11 mouse cellular contexts compared by ENCODE assay signal in the genomic region with DNA sequence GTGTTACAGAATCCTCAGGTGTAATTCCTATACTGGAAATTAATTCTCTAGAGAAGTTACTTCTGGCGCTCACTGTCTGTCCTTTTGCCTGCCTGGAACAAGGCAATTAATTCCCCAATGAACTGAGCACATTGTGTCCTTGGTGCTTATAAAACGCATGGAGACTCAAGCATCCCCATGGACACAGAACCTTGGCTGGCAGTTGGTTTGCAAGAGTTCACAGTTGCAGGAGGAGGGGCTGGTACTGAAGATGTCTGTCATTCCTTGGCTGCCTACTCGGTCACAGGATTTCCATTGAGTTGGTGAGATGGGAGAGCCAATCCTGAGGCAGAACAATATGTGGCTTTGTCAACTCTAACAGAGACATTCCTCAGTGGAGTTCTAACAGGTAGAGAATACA. TPM values are rescaled to one million over a fixed set of nuclear protein-coding genes. Genes with fewer than 3 reads are reported as not detected.
A peak's percentile ranks its signal among the peaks of the same experiment; 100 is the strongest.
DNase-seq lines count a peak whose midpoint lies in the region; ATAC-seq and TF ChIP-seq lines count a peak whose summit lies in the region.
"Had no signal": no experiment of that assay in that cellular context is flagged by ENCODE, and none has a peak within 500 bp of the region (broad histone marks: within the 10 kb centered on the region; RNA-seq: fewer than 3 reads in every experiment).

No protein-coding gene starts in this region.

- H3K4me1 ChIP-seq in lung, postnatal 0 days (ENCODE audit: insufficient read depth, low read depth, low read length) = no peaks in the 10 kb centered on the region
- H3K4me1 ChIP-seq in midbrain, embryonic 10.5 days = no peaks in the 10 kb centered on the region
- H3K4me1 ChIP-seq: midbrain, embryonic 13.5 days; stomach, embryonic 15.5 days had no signal

- no peak for ATAC-seq in lung, postnatal 0 days
- ATAC-seq in megakaryocyte progenitor cell, adult 5-6 weeks (replicated peaks; ENCODE audit: poor library complexity) = no peak
- ATAC-seq: midbrain, embryonic 13.5 days had no signal

- TF ChIP-seq CTCF in lung, postnatal 0 days (IDR thresholded peaks at IDR 0.05) = no peak
- no peak for TF ChIP-seq CTCF in brain, embryonic 14.5 days (IDR thresholded peaks at IDR 0.05; ENCODE audit: borderline replicate concordance, extremely low read depth, insufficient read depth, insufficient read length)

- H3K27ac ChIP-seq in lung, postnatal 0 days (ENCODE audit: low read length) = no peak overlapping the region
- H3K27ac ChIP-seq in midbrain, embryonic 10.5 days (replicated peaks) = no peak overlapping the region
- H3K27ac ChIP-seq: midbrain, embryonic 13.5 days; stomach, embryonic 15.5 days had no signal

- no peak overlapping the region for H3K4me2 ChIP-seq in lung, postnatal 0 days (replicated peaks; ENCODE audit: low read depth, low read length)
- H3K4me2 ChIP-seq: midbrain, embryonic 13.5 days; stomach, embryonic 15.5 days had no signal

- DNase-seq in heart, adult 9 months (ENCODE audit: low spot score in 2 of 2) = peak; percentile 54 to 60
- no peak for DNase-seq in heart, adult 8-10 months (ENCODE audit: low spot score)
- DNase-seq in lung, postnatal 10 days = peak; percentile 18
- no peak for DNase-seq in lung, postnatal 0 days (ENCODE audit: low spot score)
- DNase-seq in brain, embryonic 14.5 days (ENCODE audit: low read depth) = peak; percentile 53
- DNase-seq in lung, postnatal 25 days (ENCODE audit: low spot score) = peak; percentile 28
- DNase-seq in midbrain, embryonic 10.5 days (ENCODE audit: low spot score) = no peak
- DNase-seq: liver had no signal

- H3K9ac ChIP-seq in lung, postnatal 0 days (replicated peaks; ENCODE audit: low read depth) = no peak overlapping the region
- H3K9ac ChIP-seq: midbrain, embryonic 13.5 days; stomach, embryonic 15.5 days had no signal

- no peak for TF ChIP-seq EP300 in lung, postnatal 0 days (IDR thresholded peaks at IDR 0.05)

- no peak for TF ChIP-seq POLR2A in brain, embryonic 14.5 days (IDR thresholded peaks at IDR 0.05; ENCODE audit: borderline replicate concordance, extremely low read depth, insufficient read depth, insufficient read length, poor library complexity, severe bottlenecking)

- no peaks in the 10 kb centered on the region for H3K36me3 ChIP-seq in lung, postnatal 0 days (ENCODE audit: insufficient read depth, low read length)
- H3K36me3 ChIP-seq in midbrain, embryonic 10.5 days = peaks cover 22% of the 10 kb centered on the region
- H3K36me3 ChIP-seq: midbrain, embryonic 13.5 days; stomach, embryonic 15.5 days had no signal

- H3K9me3 ChIP-seq in lung, postnatal 0 days (ENCODE audit: low read length) = no peaks in the 10 kb centered on the region
- no peaks in the 10 kb centered on the region for H3K9me3 ChIP-seq in midbrain, embryonic 10.5 days (replicated peaks)
- H3K9me3 ChIP-seq: midbrain, embryonic 13.5 days; stomach, embryonic 15.5 days had no signal

- no peaks in the 10 kb centered on the region for H3K27me3 ChIP-seq in lung, postnatal 0 days (replicated peaks; ENCODE audit: insufficient read depth, low read length)
- no peaks in the 10 kb centered on the region for H3K27me3 ChIP-seq in midbrain, embryonic 10.5 days (ENCODE audit: low read depth, poor library complexity, severe bottlenecking)
- H3K27me3 ChIP-seq: midbrain, embryonic 13.5 days; stomach, embryonic 15.5 days had no signal

- no peak overlapping the region for H3K4me3 ChIP-seq in lung, postnatal 0 days (ENCODE audit: low read depth, low read length)
- no peak overlapping the region for H3K4me3 ChIP-seq in midbrain, embryonic 10.5 days
- H3K4me3 ChIP-seq: midbrain, embryonic 13.5 days; stomach, embryonic 15.5 days had no signal

- 72% methylated on average over 3 of the region's 3 CpGs for WGBS in lung, postnatal 0 days
- 72% methylated on average over 3 of the region's 3 CpGs for WGBS in midbrain, embryonic 10.5 days

RNA-seq across cellular contexts. Expression of gene Mpdz, which starts 12.5 kb away (rescaled TPM):
- total RNA-seq in heart, adult 8-10 months (2022) = 10 to 100 TPM; 56.8 to 78.0 (median 68.9) TPM
- polyA plus RNA-seq in lung, postnatal 0 days (2015; fragmentation: Nextera tagmentation; extraction: Ambion mirVana) = 7.4 and 10.8 TPM in 2 replicates
- polyA plus RNA-seq in brain, embryonic 14.5 days (2012; rRNA removed) = 30.1 TPM in 2 replicates
- 0.15 TPM in 1 of 2 replicates, not detected in the other for total RNA-seq in megakaryocyte progenitor cell, adult 5-6 weeks (2015)
- 0.41 TPM in 1 of 2 replicates, not detected in the other for total RNA-seq in megakaryocyte progenitor cell, adult 5-6 weeks (2017)
- 41.2 and 47.2 TPM in 2 replicates for polyA plus RNA-seq in midbrain, embryonic 10.5 days (2016; fragmentation: Nextera tagmentation; extraction: Ambion mirVana)

Comparison
In these comparisons a context has a peak if more than half of its experiments do, and no peak if none do; other contexts are left out.
1. DNase-seq: peak in heart, adult 9 months (2 of 2), lung, postnatal 10 days (single experiment), brain, embryonic 14.5 days (single experiment) and lung, postnatal 25 days (single experiment); none in heart, adult 8-10 months (single experiment), lung, postnatal 0 days (single experiment) and midbrain, embryonic 10.5 days (single experiment).